Mouse (Mus musculus): Measurements from ENCODE around the gene Sh3d19.

GRCm38 (mm10) chr3:86083051-86083450 is 112.1 kb downstream of the Sh3d19 start:
- TF ChIP-seq CTCF (IDR thresholded peaks at IDR 0.05; ENCODE audit: control insufficient read depth, insufficient read depth, insufficient replicate concordance, low read depth, low read length) (no peak), POLR2A (IDR thresholded peaks at IDR 0.05; ENCODE audit: control insufficient read depth, low read depth, low read length) (no peak)

Data from testis, adult 2 months (tissue).